Mouse (Mus musculus) lung, postnatal 0 days (tissue): ENCODE measurements around the gene Cdc42bpb. TPM values are rescaled to one million over a fixed set of nuclear protein-coding genes. Genes with fewer than 3 reads are reported as not detected.

Source experiments
- ATAC-seq: fragments of 200-750 bp; cut with Nextera tagmentation; 2 replicates; pipeline ENCODE4 v1.8.0; 2017; ENCODE audit warnings: moderate library complexity
- DNase-seq: peaks from one replicate; pipeline ENCODE4 v3.0.0-alpha.2; 2016; ENCODE audit warnings: low spot score
- H3K27ac ChIP-seq: fragments of 300-500 bp; sonication (generic); 2 replicates; pipeline ENCODE4 v1.5.1; 2014; ENCODE audit warnings: antibody characterized with exemption, mild to moderate bottlenecking, low read length, mixed read lengths
- H3K27me3 ChIP-seq: fragments of 300-500 bp; sonication (generic); replicated peaks from 2 replicates; pipeline ENCODE4 v1.6.1; 2014; ENCODE audit warnings: low read length, mixed read lengths; ENCODE audit not compliant: insufficient read depth
- H3K36me3 ChIP-seq: fragments of 300-500 bp; sonication (generic); 2 replicates; pipeline ENCODE4 v1.6.1; 2014; ENCODE audit warnings: low read length, mixed read lengths; ENCODE audit not compliant: insufficient read depth
- H3K4me1 ChIP-seq: fragments of 300-500 bp; sonication (generic); 2 replicates; pipeline ENCODE4 v1.6.1; 2014; ENCODE audit warnings: antibody characterized with exemption, low read depth, low read length, mixed read lengths; ENCODE audit not compliant: insufficient read depth
- H3K4me2 ChIP-seq: fragments of 300-500 bp; sonication (generic); replicated peaks from 2 replicates; pipeline ENCODE4 v1.6.1; 2014; ENCODE audit warnings: low read depth, mild to moderate bottlenecking, low read length, moderate library complexity, mixed read lengths
- H3K4me3 ChIP-seq: fragments of 300-500 bp; sonication (generic); 2 replicates; pipeline ENCODE4 v1.5.1; 2014; ENCODE audit warnings: low read depth, low read length
- H3K9ac ChIP-seq: fragments of 300-500 bp; sonication (generic); replicated peaks from 2 replicates; pipeline ENCODE4 v1.6.1; 2014; ENCODE audit warnings: low read depth, mild to moderate bottlenecking
- H3K9me3 ChIP-seq: fragments of 300-500 bp; sonication (generic); 2 replicates; pipeline ENCODE4 v1.6.1; 2016; ENCODE audit warnings: low read length, mixed read lengths
- CTCF ChIP-seq: IDR thresholded peaks from 2 replicates; pipeline ENCODE4 v1.5.1; 2016; ENCODE audit warnings: antibody characterized with exemption, mild to moderate bottlenecking
- EP300 ChIP-seq: IDR thresholded peaks from 2 replicates; pipeline ENCODE4 v1.6.1; 2016; ENCODE audit warnings: antibody characterized with exemption, mild to moderate bottlenecking, control low read depth
- WGBS: fragments of 180-500 bp; shearing (Covaris S2); extraction: QIAGEN DNeasy Blood & Tissue Kit; methylation state at CpG from one replicate; pipeline ENCODE4 v1.1.7; 2014; 5-methylcytosine and 5-hydroxymethylcytosine counted together
- polyA plus RNA-seq: library from polyadenylated mRNA; unstranded; fragments of >200 nt; fragmentation: Nextera tagmentation; extraction: Ambion mirVana; gene quantifications from 2 replicates; pipeline ENCODE4 v1.2.1, GENCODE M21; 2015

Cdc42bpb gene
- polyA plus RNA-seq, 1 experiment from 2014 or later: 32.5 TPM

DNA sequence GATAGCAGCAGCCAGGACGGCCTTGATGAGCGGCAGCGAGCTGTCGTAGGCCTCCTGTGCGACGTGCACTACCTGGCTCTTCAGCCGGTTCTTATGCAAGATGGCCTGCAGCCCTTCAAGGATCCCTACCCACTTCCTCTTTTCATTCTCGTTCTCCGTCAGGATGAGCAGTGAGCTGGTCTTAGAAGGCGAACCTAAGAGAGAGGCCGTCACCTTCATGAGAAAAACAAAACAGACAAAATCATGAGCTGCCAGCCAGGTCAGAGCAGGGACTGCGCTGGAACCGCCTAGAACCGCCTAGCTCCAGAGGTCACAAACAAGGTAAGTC, 75.5 kb downstream of the Cdc42bpb start:
- no peak overlapping the region for H3K27ac ChIP-seq
- H3K4me2 ChIP-seq: no peak overlapping the region
- H3K4me1 ChIP-seq: no peaks in the 10 kb centered on the region
- H3K36me3 ChIP-seq: peaks cover 74% of the 10 kb centered on the region
- H3K27me3 ChIP-seq: no peaks in the 10 kb centered on the region
- H3K9ac ChIP-seq: no peak overlapping the region
- no peak for ATAC-seq
- TF ChIP-seq EP300: no peak
- no peak for TF ChIP-seq CTCF
- 85% methylated on average over 14 of the region's 14 CpGs for WGBS
- H3K4me3 ChIP-seq: no peak overlapping the region
- no peak for DNase-seq
- no peaks in the 10 kb centered on the region for H3K9me3 ChIP-seq

GRCm38 (mm10) chr12:111301322-111302017, 76.0 kb downstream of the Cdc42bpb start:
- H3K9me3 ChIP-seq: no peaks in the 10 kb centered on the region
- TF ChIP-seq EP300 (no peak), CTCF (no peak)
- peaks cover 72% of the 10 kb centered on the region for H3K36me3 ChIP-seq

GRCm38 (mm10) chr12:111293025-111293424, 84.5 kb downstream of the Cdc42bpb start:
- ATAC-seq (no peak), DNase-seq (no peak)
- peaks cover 52% of the 10 kb centered on the region for H3K36me3 ChIP-seq
- 89% methylated on average over 12 of the region's 12 CpGs for WGBS
- no peak overlapping the region for H3K27ac ChIP-seq
- no peaks in the 10 kb centered on the region for H3K4me1 ChIP-seq
- H3K4me3 ChIP-seq: no peak overlapping the region
- no peak overlapping the region for H3K4me2 ChIP-seq
- TF ChIP-seq CTCF (no peak), EP300 (no peak)
- no peaks in the 10 kb centered on the region for H3K9me3 ChIP-seq
- H3K9ac ChIP-seq: no peak overlapping the region
- no peaks in the 10 kb centered on the region for H3K27me3 ChIP-seq

More at GRCm38 (mm10) chr12:111301322-111302017, 76.0 kb downstream of the Cdc42bpb start:
- Histone ChIP-seq H3K27me3 (no peaks in the 10 kb centered on the region), H3K4me1 (no peaks in the 10 kb centered on the region), H3K27ac (no peak overlapping the region), H3K4me2 (no peak overlapping the region), H3K4me3 (no peak overlapping the region), H3K9ac (no peak overlapping the region)
- DNase-seq (no peak), ATAC-seq (no peak)
- 85% methylated on average over 27 of the region's 27 CpGs for WGBS

DNA sequence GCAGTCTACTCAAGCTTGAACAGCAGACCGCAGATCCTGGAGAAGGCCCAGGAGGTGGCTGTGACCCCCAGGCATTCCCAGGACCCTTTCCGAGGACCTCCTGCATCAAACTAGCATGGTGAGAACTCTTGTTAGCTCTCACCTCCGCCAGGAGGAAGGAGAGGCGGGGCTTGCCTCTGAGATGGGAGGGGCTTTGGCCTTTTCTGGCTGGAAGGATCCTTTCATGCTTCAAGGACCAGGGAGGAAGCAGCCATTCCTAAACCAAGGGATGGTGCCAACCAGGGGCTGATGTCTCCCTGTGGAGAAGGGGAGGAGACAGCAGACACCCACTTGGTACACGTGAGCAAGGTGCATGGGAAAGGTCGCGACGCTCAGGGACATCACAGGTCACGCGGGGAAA, 93.0 kb downstream of the Cdc42bpb start:
- H3K4me1 ChIP-seq: no peaks in the 10 kb centered on the region
- ATAC-seq: peak; percentile 11; the same call in 1 of the 2 replicates
- H3K27ac ChIP-seq: no peak overlapping the region
- H3K4me3 ChIP-seq: no peak overlapping the region
- H3K27me3 ChIP-seq: no peaks in the 10 kb centered on the region
- TF ChIP-seq CTCF: no peak
- no peak for TF ChIP-seq EP300
- no peaks in the 10 kb centered on the region for H3K9me3 ChIP-seq
- no peaks in the 10 kb centered on the region for H3K36me3 ChIP-seq
- H3K4me2 ChIP-seq: no peak overlapping the region
- DNase-seq: peak; percentile 43
- WGBS: 38% methylated on average over 10 of the region's 10 CpGs
- no peak overlapping the region for H3K9ac ChIP-seq

GRCm38 (mm10) chr12:111283573-111283972, 93.9 kb downstream of the Cdc42bpb start:
- H3K9ac ChIP-seq: no peak overlapping the region
- DNase-seq (no peak), ATAC-seq (no peak)
- TF ChIP-seq EP300: no peak
- TF ChIP-seq CTCF: no peak
- no peaks in the 10 kb centered on the region for H3K36me3 ChIP-seq
- H3K27me3 ChIP-seq: no peaks in the 10 kb centered on the region
- no peak overlapping the region for H3K27ac ChIP-seq
- WGBS: 78% methylated on average over 4 of the region's 4 CpGs
- no peaks in the 10 kb centered on the region for H3K4me1 ChIP-seq
- no peak overlapping the region for H3K4me2 ChIP-seq
- no peak overlapping the region for H3K4me3 ChIP-seq
- no peaks in the 10 kb centered on the region for H3K9me3 ChIP-seq

- no peak overlapping the region for H3K27ac ChIP-seq
- TF ChIP-seq CTCF (no peak), EP300 (no peak)
- H3K36me3 ChIP-seq: no peaks in the 10 kb centered on the region
- no peak for ATAC-seq
- peaks cover 15% of the 10 kb centered on the region for H3K4me1 ChIP-seq
- peaks cover 55% of the 10 kb centered on the region for H3K27me3 ChIP-seq
- no peak overlapping the region for H3K4me2 ChIP-seq
- H3K4me3 ChIP-seq: no peak overlapping the region
- 35% methylated on average over 6 of the region's 6 CpGs for WGBS
- H3K9ac ChIP-seq: no peak overlapping the region
- no peaks in the 10 kb centered on the region for H3K9me3 ChIP-seq
- no peak for DNase-seq
Measured at GRCm38 (mm10) chr12:111276371-111276770, 101.1 kb downstream of the Cdc42bpb start.
